Mouse (Mus musculus) layer of hippocampus, postnatal 14 days (tissue): ENCODE results near the gene Arf6. TPM values are rescaled to one million over a fixed set of nuclear protein-coding genes. Genes with fewer than 3 reads are reported as not detected.
"Not testable (repeated sequence)": the region's sequence is repeated elsewhere in the genome, so short reads cannot be mapped to it uniquely, and the experiment has no call there.

Source experiments
- DNase-seq, 2 experiments: peaks; one replicate each; pipeline ENCODE4 v3.0.0; 2021 to 2022; ENCODE audit warnings: low spot score in 2 of 2, mixed read lengths in 1 of 2
- total RNA-seq, 2 experiments: library from RNA; stranded (reverse); gene quantifications; 2 replicates each; pipeline ENCODE4 v1.2.3; 2021

The Arf6 gene
- total RNA-seq, 2 experiments from 2014 or later, result 52.7 to 54.7 TPM

DNA sequence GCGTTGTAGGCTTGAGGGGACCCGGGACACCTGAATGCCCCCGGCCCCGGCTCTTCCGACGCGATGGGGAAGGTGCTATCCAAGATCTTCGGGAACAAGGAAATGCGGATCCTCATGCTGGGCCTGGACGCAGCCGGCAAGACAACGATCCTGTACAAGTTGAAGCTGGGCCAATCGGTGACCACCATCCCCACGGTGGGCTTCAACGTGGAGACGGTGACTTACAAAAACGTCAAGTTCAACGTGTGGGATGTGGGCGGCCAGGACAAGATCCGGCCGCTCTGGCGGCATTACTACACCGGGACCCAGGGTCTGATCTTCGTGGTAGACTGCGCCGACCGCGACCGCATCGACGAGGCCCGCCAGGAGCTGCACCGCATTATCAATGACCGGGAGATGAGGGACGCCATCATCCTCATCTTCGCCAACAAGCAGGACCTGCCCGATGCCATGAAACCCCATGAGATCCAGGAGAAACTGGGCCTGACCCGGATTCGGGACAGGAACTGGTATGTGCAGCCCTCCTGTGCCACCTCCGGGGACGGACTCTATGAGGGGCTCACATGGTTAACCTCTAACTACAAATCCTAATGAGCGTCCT, 881 bp downstream of the Arf6 start:
- peak in 1 of 2 experiments; percentile 14 for DNase-seq

GRCm38 (mm10) chr12:69373850-69374766, 2.2 kb downstream of the Arf6 start:
- DNase-seq, result no peak

DNA sequence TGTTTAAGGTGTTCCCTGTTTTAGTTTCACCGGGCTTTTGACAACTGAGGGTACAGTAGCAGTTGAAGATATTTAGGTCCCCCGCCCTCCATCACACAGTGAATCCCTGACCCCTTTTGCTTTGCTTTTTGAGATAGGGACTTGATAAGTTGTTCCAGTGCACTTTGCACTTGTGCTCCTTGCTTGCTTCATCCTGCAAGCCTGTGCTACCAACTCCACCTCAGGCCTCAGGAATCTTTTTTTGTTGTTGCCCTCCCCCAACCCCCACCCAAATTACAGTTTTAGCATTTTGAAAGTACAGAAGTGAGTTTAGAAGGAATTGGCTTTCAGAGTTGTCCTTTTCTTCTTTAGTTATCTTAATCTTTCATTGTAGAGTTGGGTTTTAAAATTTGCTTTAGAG, 4.2 kb downstream of the Arf6 start:
- no peak for DNase-seq

DNA sequence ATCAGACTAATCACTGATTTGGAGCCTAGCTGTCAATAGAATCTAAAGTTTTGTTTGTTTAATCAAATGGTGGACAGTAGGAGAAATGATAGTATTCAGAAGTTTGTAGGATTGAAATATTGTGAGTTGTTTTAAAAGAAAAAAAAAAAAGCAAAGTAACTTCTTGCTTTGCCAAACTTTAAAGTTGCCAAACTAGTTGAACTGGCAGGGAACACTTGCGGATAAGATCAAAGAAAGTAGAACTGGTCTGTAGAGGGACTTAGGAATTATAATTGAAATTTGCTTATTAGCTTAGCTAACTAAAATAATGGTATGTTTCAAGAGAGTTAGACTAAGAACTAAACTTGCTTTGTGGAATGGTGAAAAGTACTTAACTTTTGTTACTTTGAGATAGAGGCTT, 5.2 kb downstream of the Arf6 start:
- DNase-seq, result no peak

DNA sequence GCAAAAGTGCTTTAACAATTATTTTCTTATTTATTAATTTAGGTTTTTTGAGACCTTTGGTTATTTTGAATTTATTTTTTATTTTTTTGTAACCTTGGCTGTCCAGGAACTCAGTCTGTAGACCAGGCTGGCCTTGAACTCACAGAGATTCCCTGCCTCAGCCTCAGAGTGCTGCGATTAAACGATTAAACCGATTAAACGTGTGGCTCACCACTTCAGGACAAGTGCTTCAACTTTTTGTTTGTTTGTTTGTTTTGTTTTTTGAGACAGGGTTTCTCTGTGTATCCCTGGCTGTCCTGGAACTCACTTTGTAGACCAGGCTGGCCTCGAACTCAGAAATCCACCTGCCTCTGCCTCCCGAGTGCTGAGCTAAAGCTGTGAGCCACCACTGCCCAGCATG, 5.7 kb downstream of the Arf6 start:
- not testable (repeated sequence) for DNase-seq

- no peak for DNase-seq
Measured at GRCm38 (mm10) chr12:69378558-69379454, 6.9 kb downstream of the Arf6 start.

- no peak for DNase-seq
Measured at GRCm38 (mm10) chr12:69382880-69383279, 10.9 kb downstream of the Arf6 start.

GRCm38 (mm10) chr12:69384606-69385005, 12.7 kb downstream of the Arf6 start:
- no peak for DNase-seq

- DNase-seq, result no peak
Measured at GRCm38 (mm10) chr12:69385542-69386280, 13.8 kb downstream of the Arf6 start.

DNA sequence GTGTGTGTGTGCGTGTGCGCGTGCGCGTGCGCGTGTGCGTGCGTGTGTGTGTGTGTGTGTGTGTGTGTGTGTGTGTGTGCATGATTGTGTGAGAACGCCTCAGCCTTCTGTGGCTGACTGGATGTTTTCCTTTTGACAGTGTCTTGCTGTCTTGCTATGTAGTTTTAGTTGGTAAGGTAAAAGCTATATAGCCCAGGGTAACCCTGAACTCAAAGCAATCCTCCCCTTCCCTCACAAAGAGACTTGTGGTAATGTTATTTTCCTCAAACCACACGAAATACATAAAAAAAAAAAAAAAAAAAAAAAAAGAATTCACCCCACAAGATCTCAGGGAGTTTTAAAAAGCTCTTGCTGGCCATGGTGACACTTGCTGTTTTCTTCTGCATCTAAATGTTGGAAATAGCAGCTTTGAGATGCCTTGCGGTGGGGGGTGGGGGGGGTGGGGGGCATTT, 14.4 kb downstream of the Arf6 start:
- DNase-seq, result not testable (repeated sequence)

GRCm38 (mm10) chr12:69388321-69388869, 16.4 kb downstream of the Arf6 start:
- no peak for DNase-seq

- peak in 1 of 2 experiments; percentile 45 for DNase-seq
Measured at GRCm38 (mm10) chr12:69389273-69389938, 17.5 kb downstream of the Arf6 start.

- DNase-seq, result no peak
Measured at GRCm38 (mm10) chr12:69390000-69390698, 18.2 kb downstream of the Arf6 start.

GRCm38 (mm10) chr12:69393076-69393475, 21.1 kb downstream of the Arf6 start:
- no peak for DNase-seq

GRCm38 (mm10) chr12:69394456-69394855, 22.5 kb downstream of the Arf6 start:
- peak in 1 of 2 experiments; percentile 44 for DNase-seq

- no peak for DNase-seq
Measured at GRCm38 (mm10) chr12:69400367-69400766, 28.4 kb downstream of the Arf6 start.

DNA sequence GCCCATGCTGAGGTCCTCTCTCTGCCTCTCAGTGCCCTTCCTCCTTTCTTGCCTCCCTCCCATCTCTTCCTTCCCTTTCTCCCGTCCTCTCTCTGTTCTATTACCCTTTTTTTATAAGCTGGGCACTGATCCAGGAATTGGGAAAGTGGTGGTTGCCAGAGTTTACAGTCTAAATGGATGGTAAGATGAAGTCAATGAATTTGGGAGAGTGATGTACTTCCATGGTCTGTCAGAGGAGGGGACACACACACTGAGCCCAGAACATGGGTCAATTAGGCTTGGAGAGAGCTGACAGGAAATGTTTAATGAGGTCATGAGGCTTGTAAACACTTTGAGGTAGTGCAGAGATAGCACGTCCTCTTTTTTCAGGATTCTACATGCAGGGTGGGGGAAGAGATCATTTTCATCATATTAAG, 28.9 kb downstream of the Arf6 start:
- DNase-seq, result no peak

GRCm38 (mm10) chr12:69402100-69402499, 30.1 kb downstream of the Arf6 start:
- DNase-seq, result no peak

- no peak for DNase-seq
Measured at GRCm38 (mm10) chr12:69402594-69403167, 30.7 kb downstream of the Arf6 start.
